11 mouse cellular contexts compared by ENCODE assay signal in genomic region chr6:43295908-43296307, GRCm38 (mm10). TPM values are rescaled to one million over a fixed set of nuclear protein-coding genes. Genes with fewer than 3 reads are reported as not detected.
A peak's percentile ranks its signal among the peaks of the same experiment; 100 is the strongest.
DNase-seq lines count a peak whose midpoint lies in the region; ATAC-seq and TF ChIP-seq lines count a peak whose summit lies in the region.
"Had no signal": no experiment of that assay in that cellular context is flagged by ENCODE, and none has a peak within 500 bp of the region (broad histone marks: within the 10 kb centered on the region; RNA-seq: fewer than 3 reads in every experiment).

No protein-coding gene starts in this region.

- 22% methylated on average over 5 of the region's 5 CpGs for WGBS in heart, embryonic 16.5 days
- WGBS in lung, embryonic 15.5 days = 11% methylated on average over 5 of the region's 5 CpGs
- 5% methylated on average over 5 of the region's 5 CpGs for WGBS in cerebellum, adult 2 months
- 38% methylated on average over 5 of the region's 5 CpGs for WGBS in limb, embryonic 14.5 days

- H3K4me2 ChIP-seq in heart, embryonic 16.5 days (ENCODE audit: low read depth, low read length) = no peak overlapping the region
- no peak overlapping the region for H3K4me2 ChIP-seq in lung, embryonic 15.5 days
- no peak overlapping the region for H3K4me2 ChIP-seq in limb, embryonic 14.5 days (replicated peaks; ENCODE audit: low read depth, low read length, severe bottlenecking)
- H3K4me2 ChIP-seq: liver, embryonic 15.5 days; neural tube, embryonic 13.5 days had no signal

- H3K9me3 ChIP-seq in heart, embryonic 16.5 days (replicated peaks; ENCODE audit: control insufficient read depth, low read length) = no peaks in the 10 kb centered on the region
- H3K9me3 ChIP-seq in lung, embryonic 15.5 days = no peaks in the 10 kb centered on the region
- no peaks in the 10 kb centered on the region for H3K9me3 ChIP-seq in limb, embryonic 14.5 days (ENCODE audit: control insufficient read depth, low read length)
- H3K9me3 ChIP-seq: liver, embryonic 15.5 days; neural tube, embryonic 13.5 days had no signal

- no peak for TF ChIP-seq CTCF in cerebellum, adult 2 months (IDR thresholded peaks at IDR 0.05; ENCODE audit: borderline replicate concordance, insufficient read depth, low read depth, low read length)

- intact Hi-C loops in heart, postnatal 14 days (cut with DNase I) = loop anchor here (2.0 to 5.0 kb wide), 2 partner anchors 41 to 274 kb away; no protein-coding TSS in a partner anchor

- no peak overlapping the region for H3K4me3 ChIP-seq in heart, embryonic 16.5 days (ENCODE audit: low read length)
- no peak overlapping the region for H3K4me3 ChIP-seq in lung, embryonic 15.5 days
- no peak overlapping the region for H3K4me3 ChIP-seq in cerebellum, adult 2 months (replicated peaks; ENCODE audit: insufficient read depth, low read depth, low read length)
- no peak overlapping the region for H3K4me3 ChIP-seq in limb, embryonic 14.5 days (replicated peaks; ENCODE audit: low read length)
- H3K4me3 ChIP-seq: liver, embryonic 15.5 days; neural tube, embryonic 13.5 days had no signal

- no peak for TF ChIP-seq POLR2A in cerebellum, adult 2 months (IDR thresholded peaks at IDR 0.05; ENCODE audit: borderline replicate concordance, insufficient read depth, low read length)
- TF ChIP-seq POLR2A in limb, embryonic 14.5 days (IDR thresholded peaks at IDR 0.05; ENCODE audit: borderline replicate concordance, extremely low read depth, insufficient read depth, insufficient read length) = no peak

- no peak overlapping the region for H3K9ac ChIP-seq in heart, embryonic 16.5 days (ENCODE audit: low read length)
- H3K9ac ChIP-seq in lung, embryonic 15.5 days = no peak overlapping the region
- H3K9ac ChIP-seq in limb, embryonic 14.5 days (ENCODE audit: low read depth, low read length, severe bottlenecking) = no peak overlapping the region
- H3K9ac ChIP-seq: liver, embryonic 15.5 days; neural tube, embryonic 13.5 days had no signal

- no peak overlapping the region for H3K27ac ChIP-seq in heart, embryonic 16.5 days (ENCODE audit: low read length)
- peak overlapping the region; percentile 84 for H3K27ac ChIP-seq in lung, embryonic 15.5 days
- peak overlapping the region; percentile 76; the same call in 1 of the 2 replicates for H3K27ac ChIP-seq in cerebellum, adult 2 months (ENCODE audit: insufficient read depth, low read length)
- H3K27ac ChIP-seq in limb, embryonic 14.5 days (replicated peaks; ENCODE audit: low read depth, low read length) = no peak overlapping the region
- H3K27ac ChIP-seq: liver, embryonic 15.5 days; neural tube, embryonic 13.5 days had no signal

- H3K36me3 ChIP-seq in heart, embryonic 16.5 days (ENCODE audit: control insufficient read depth, insufficient read depth) = no peaks in the 10 kb centered on the region
- peaks cover 2% of the 10 kb centered on the region; the same call in 1 of the 2 replicates for H3K36me3 ChIP-seq in lung, embryonic 15.5 days
- no peaks in the 10 kb centered on the region for H3K36me3 ChIP-seq in limb, embryonic 14.5 days (ENCODE audit: control insufficient read depth, insufficient read depth, low read length)
- H3K36me3 ChIP-seq: liver, embryonic 15.5 days; neural tube, embryonic 13.5 days had no signal

- DNase-seq in heart, postnatal 14 days = no peak
- DNase-seq in lung, postnatal 14 days = no peak
- DNase-seq in cerebellum, adult 2 months = peak; percentile 48 to 56
- peak; percentile 27 for DNase-seq in limb, embryonic 14.5 days (ENCODE audit: low spot score)
- no peak for DNase-seq in adrenal gland, postnatal 4 days (ENCODE audit: low spot score in 2 of 2)
- DNase-seq in natural killer cell, adult 2 months (ENCODE audit: low spot score in 2 of 2) = no peak
- DNase-seq: heart, postnatal 4 days had no signal

- no peaks in the 10 kb centered on the region; the same call in 1 of the 2 replicates for H3K4me1 ChIP-seq in heart, embryonic 16.5 days (ENCODE audit: control insufficient read depth, insufficient read depth, low read length)
- peaks cover 37% of the 10 kb centered on the region for H3K4me1 ChIP-seq in lung, embryonic 15.5 days
- H3K4me1 ChIP-seq in cerebellum, adult 2 months (ENCODE audit: control insufficient read depth, insufficient read depth, low read length) = peaks cover 16% of the 10 kb centered on the region; the same call in 1 of the 2 replicates
- H3K4me1 ChIP-seq in limb, embryonic 14.5 days (ENCODE audit: control insufficient read depth, insufficient read depth, low read length) = 0 out of 2 replicates have a peak, but pooled peaks cover 8% of the 10 kb centered on the region
- H3K4me1 ChIP-seq: liver, embryonic 15.5 days had no signal

- ATAC-seq in heart, embryonic 16.5 days (replicated peaks; ENCODE audit: extremely low read depth, insufficient read depth, low FRiP score) = 0 out of 2 replicates have a peak, but pooled peaks have one; percentile 32
- peak; percentile 92 for ATAC-seq in lung, embryonic 15.5 days (ENCODE audit: borderline replicate concordance, extremely low read depth, low FRiP score, low TSS enrichment)
- no peak; the same call in 1 of the 2 replicates for ATAC-seq in limb, embryonic 14.5 days (ENCODE audit: low FRiP score, low read depth)

- no peaks in the 10 kb centered on the region for H3K27me3 ChIP-seq in heart, embryonic 16.5 days (ENCODE audit: control insufficient read depth, insufficient read depth, low read length)
- no peaks in the 10 kb centered on the region for H3K27me3 ChIP-seq in lung, embryonic 15.5 days
- H3K27me3 ChIP-seq in cerebellum, adult 2 months (ENCODE audit: control insufficient read depth, insufficient read depth, low read length) = no peaks in the 10 kb centered on the region
- H3K27me3 ChIP-seq in limb, embryonic 14.5 days (ENCODE audit: control insufficient read depth, insufficient read depth, low read length) = no peaks in the 10 kb centered on the region
- H3K27me3 ChIP-seq: liver, embryonic 15.5 days; neural tube, embryonic 13.5 days had no signal

RNA-seq across cellular contexts. Expression of gene Nobox, which starts 13.4 kb away (rescaled TPM):
- polyA plus RNA-seq in heart, embryonic 16.5 days (2015; fragmentation: Nextera tagmentation; extraction: Ambion mirVana) = 0.09 TPM in 1 of 2 replicates, not detected in the other
- total RNA-seq in heart, postnatal 14 days (2021) = not detected
- polyA plus RNA-seq in lung, embryonic 15.5 days (2015; fragmentation: Nextera tagmentation; extraction: Ambion mirVana) = 0.20 TPM in 1 of 2 replicates, not detected in the other
- polyA plus RNA-seq in cerebellum, adult 2 months (2012; rRNA removed) = 0.10 TPM in 1 of 2 replicates, not detected in the other
- polyA plus RNA-seq in limb, embryonic 14.5 days (2012; rRNA removed) = 0.15 and 0.20 TPM in 2 replicates
- polyA plus RNA-seq in limb, embryonic 14.5 days (2014; fragmentation: Nextera tagmentation; extraction: Ambion mirVana) = 0.22 TPM in 1 of 2 replicates, not detected in the other
- under 1 TPM in 1 of 2 experiments, not detected in 1; 0.34 TPM for total RNA-seq in adrenal gland, postnatal 4 days (2021)
- total RNA-seq: heart, postnatal 4 days had no signal
- polyA plus RNA-seq: liver, embryonic 15.5 days; neural tube, embryonic 13.5 days had no signal

RNA-seq across cellular contexts. Expression of gene Arhgef5, which starts 30.5 kb away (rescaled TPM):
- polyA plus RNA-seq in heart, embryonic 16.5 days (2015; fragmentation: Nextera tagmentation; extraction: Ambion mirVana) = 7.0 and 8.0 TPM in 2 replicates
- 10 to 100 TPM; 15.1 to 16.0 TPM for total RNA-seq in heart, postnatal 14 days (2021)
- 18.5 and 21.5 TPM in 2 replicates for polyA plus RNA-seq in lung, embryonic 15.5 days (2015; fragmentation: Nextera tagmentation; extraction: Ambion mirVana)
- 2.4 and 2.9 TPM in 2 replicates for polyA plus RNA-seq in cerebellum, adult 2 months (2012; rRNA removed)
- 21.6 and 23.0 TPM in 2 replicates for polyA plus RNA-seq in limb, embryonic 14.5 days (2012; rRNA removed)
- 11.6 and 12.7 TPM in 2 replicates for polyA plus RNA-seq in limb, embryonic 14.5 days (2014; fragmentation: Nextera tagmentation; extraction: Ambion mirVana)
- total RNA-seq in adrenal gland, postnatal 4 days (2021) = 10 to 100 TPM; 17.1 to 22.2 TPM

Comparison
In these comparisons a context has a peak if more than half of its experiments do, and no peak if none do; other contexts are left out.
1. H3K27ac ChIP-seq: peak in lung, embryonic 15.5 days (single experiment) and cerebellum, adult 2 months (single experiment); none in heart, embryonic 16.5 days (single experiment) and limb, embryonic 14.5 days (single experiment).
2. DNase-seq: peak in cerebellum, adult 2 months (2 of 2) and limb, embryonic 14.5 days (single experiment); none in heart, postnatal 14 days (0 of 2), lung, postnatal 14 days (single experiment), adrenal gland, postnatal 4 days (0 of 2) and natural killer cell, adult 2 months (0 of 2).